Mouse (Mus musculus) MEL (cell line): Measurements from ENCODE around the gene Vps18.

Experiments used
- BHLHE40 ChIP-seq: IDR thresholded peaks from 2 replicates; pipeline ENCODE4 v1.6.1; 2012; ENCODE audit warnings: low read depth, mild to moderate bottlenecking, inconsistent platforms, low read length, improper control_type of control experiment, borderline replicate concordance
- CTCF ChIP-seq, 3 experiments: IDR thresholded peaks in 2 of 3; conservative IDR thresholded peaks in 1 of 3; 2 replicates each; pipeline ENCODE4 v1.5.1; 2011 to 2012; ENCODE audit warnings: low read length in 3 of 3, low read depth in 2 of 3, mild to moderate bottlenecking in 2 of 3, improper control_type of control experiment in 1 of 3, inconsistent platforms in 1 of 3, mixed read lengths in 1 of 3, moderate library complexity in 1 of 3; ENCODE audit not compliant: control insufficient read depth in 1 of 3, insufficient read depth in 1 of 3, poor library complexity in 1 of 3, severe bottlenecking in 1 of 3
- E2F4 ChIP-seq: IDR thresholded peaks from 2 replicates; pipeline ENCODE4 v1.6.1; 2011; ENCODE audit warnings: low read depth, low read length, improper control_type of control experiment, borderline replicate concordance
- EP300 ChIP-seq, 2 experiments: IDR thresholded peaks; 2 replicates each; pipeline ENCODE4 v1.6.1; 2011; ENCODE audit warnings: improper control_type of control experiment in 2 of 2, low read length in 2 of 2, low read depth in 1 of 2, mild to moderate bottlenecking in 1 of 2
- GATA1 ChIP-seq: IDR thresholded peaks from 2 replicates; pipeline ENCODE4 v1.6.1; 2011; ENCODE audit warnings: low read depth, low read length, improper control_type of control experiment
- MAX ChIP-seq: IDR thresholded peaks from 2 replicates; pipeline ENCODE4 v1.6.1; 2011; ENCODE audit warnings: low read length, improper control_type of control experiment
- MYB ChIP-seq: IDR thresholded peaks from 2 replicates; pipeline ENCODE4 v1.6.1; 2011; ENCODE audit warnings: mild to moderate bottlenecking, low read depth, low read length, improper control_type of control experiment
- MYC ChIP-seq: IDR thresholded peaks from 2 replicates; pipeline ENCODE4 v1.6.1; 2011; ENCODE audit warnings: low read depth, mild to moderate bottlenecking, low read length, improper control_type of control experiment, moderate library complexity
- NELFE ChIP-seq: IDR thresholded peaks from 2 replicates; pipeline ENCODE4 v1.6.1; 2011; ENCODE audit warnings: low read depth, low read length, improper control_type of control experiment
- NRF1 ChIP-seq: IDR thresholded peaks from 2 replicates; pipeline ENCODE4 v1.6.1; 2014; ENCODE audit warnings: low read depth, mild to moderate bottlenecking, inconsistent platforms, low read length, improper control_type of control experiment, moderate library complexity; ENCODE audit not compliant: poor library complexity, insufficient read depth, severe bottlenecking
- POLR2A ChIP-seq, 2 experiments: IDR thresholded peaks; 2 replicates each; pipeline ENCODE4 v1.6.1; 2011 to 2012; ENCODE audit warnings: low read length in 2 of 2, mild to moderate bottlenecking in 2 of 2, control low read depth in 1 of 2, improper control_type of control experiment in 1 of 2, low read depth in 1 of 2, moderate library complexity in 1 of 2; ENCODE audit not compliant: control insufficient read depth in 1 of 2, insufficient read depth in 1 of 2, poor library complexity in 1 of 2
- RCOR1 ChIP-seq: IDR thresholded peaks from 2 replicates; pipeline ENCODE4 v1.6.1; 2012; ENCODE audit warnings: low read depth, mild to moderate bottlenecking, inconsistent platforms, low read length, improper control_type of control experiment
- SMC3 ChIP-seq: IDR thresholded peaks from 2 replicates; pipeline ENCODE4 v1.6.1; 2011; ENCODE audit warnings: low read depth, low read length, improper control_type of control experiment
- USF2 ChIP-seq, 2 experiments: IDR thresholded peaks; 2 replicates each; pipeline ENCODE4 v1.6.1; 2011 to 2012; ENCODE audit warnings: improper control_type of control experiment in 2 of 2, low read length in 2 of 2, borderline replicate concordance in 1 of 2, inconsistent platforms in 1 of 2, low read depth in 1 of 2, mild to moderate bottlenecking in 1 of 2; ENCODE audit not compliant: insufficient read depth in 1 of 2

DNA sequence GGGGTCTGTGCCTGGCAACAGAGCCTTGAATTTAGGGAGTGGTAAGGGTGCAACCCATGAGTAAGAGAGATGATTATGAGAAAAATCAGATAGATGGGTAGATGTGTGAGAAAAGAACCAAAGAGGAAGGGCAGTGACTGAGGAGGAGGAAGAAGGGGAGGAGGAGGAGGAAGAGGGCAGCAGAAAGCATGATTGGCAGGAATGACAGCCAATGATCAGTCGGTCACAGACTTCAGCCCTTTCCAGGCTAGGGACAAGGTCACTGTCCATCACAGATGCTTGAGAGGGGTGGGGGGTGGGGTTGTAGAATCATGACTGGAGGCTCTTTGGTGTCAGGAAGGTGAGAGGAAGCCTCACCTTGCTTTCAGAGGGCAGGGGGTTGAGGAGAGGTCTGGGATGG, 28.0 kb upstream of the Vps18 start:
- TF ChIP-seq E2F4 (no peak), POLR2A (IDR thresholded peaks at IDR 0.05; ENCODE audit: control insufficient read depth in 1 of 2, insufficient read depth in 1 of 2, low read depth in 1 of 2, low read length in 2 of 2, poor library complexity in 1 of 2) (no peak), CTCF (IDR thresholded peaks at IDR 0.05 in 2 of 3, conservative IDR thresholded peaks at IDR 0.05 in 1 of 3; ENCODE audit: control insufficient read depth in 1 of 3, insufficient read depth in 1 of 3, low read depth in 2 of 3, low read length in 3 of 3, poor library complexity in 1 of 3, severe bottlenecking in 1 of 3) (no peak), NRF1 (no peak), SMC3 (no peak), USF2 (IDR thresholded peaks at IDR 0.05; ENCODE audit: borderline replicate concordance in 1 of 2, insufficient read depth in 1 of 2, low read depth in 1 of 2, low read length in 2 of 2) (no peak), NELFE (no peak), MYB (no peak), EP300 (IDR thresholded peaks at IDR 0.05; ENCODE audit: low read depth in 1 of 2, low read length in 2 of 2) (no peak), MAX (no peak), MYC (no peak), BHLHE40 (no peak), GATA1 (no peak), RCOR1 (no peak)
